Mouse (Mus musculus): ENCODE measurements around the gene Ercc8. TPM values are rescaled to one million over a fixed set of nuclear protein-coding genes. Genes with fewer than 3 reads are reported as not detected.

Gene Ercc8
- polyA plus RNA-seq, 1 experiment from 2014 or later, result 23.2 TPM

- Histone ChIP-seq H3K27ac (replicated peaks) (no peak overlapping the region), H3K4me1 (peaks cover 12% of the 10 kb centered on the region), H3K9ac (replicated peaks) (no peak overlapping the region), H3K4me2 (replicated peaks) (no peak overlapping the region), H3K27me3 (no peaks in the 10 kb centered on the region), H3K4me3 (peak overlapping the region; percentile 13; the same call in 1 of the 2 replicates), H3K36me3 (peaks cover 9% of the 10 kb centered on the region; the same call in 1 of the 2 replicates), H3K9me3 (no peaks in the 10 kb centered on the region)
- no peak for ATAC-seq (ENCODE audit: low FRiP score, low read depth)
- WGBS, result 66% methylated on average over 7 of the region's 7 CpGs
These were observed 1.4 kb downstream of the Ercc8 start for GRCm38 (mm10) chr13:108159963-108160362.

GRCm38 (mm10) chr13:108163912-108164311, 5.4 kb downstream of the Ercc8 start:
- no peak for ATAC-seq (ENCODE audit: low FRiP score, low read depth)
- no peaks in the 10 kb centered on the region for H3K9me3 ChIP-seq
- peaks cover 8% of the 10 kb centered on the region for H3K4me1 ChIP-seq
- H3K27ac ChIP-seq (replicated peaks), result no peak overlapping the region
- no peak overlapping the region for H3K9ac ChIP-seq (replicated peaks)
- peaks cover 9% of the 10 kb centered on the region; the same call in 1 of the 2 replicates for H3K36me3 ChIP-seq
- WGBS, result 94% methylated on average over 9 of the region's 9 CpGs
- H3K4me3 ChIP-seq, result no peak overlapping the region
- no peaks in the 10 kb centered on the region for H3K27me3 ChIP-seq
- H3K4me2 ChIP-seq (replicated peaks), result no peak overlapping the region

GRCm38 (mm10) chr13:108164621-108165020, 6.1 kb downstream of the Ercc8 start:
- no peak for ATAC-seq (ENCODE audit: low FRiP score, low read depth)
- peaks cover 9% of the 10 kb centered on the region; the same call in 1 of the 2 replicates for H3K36me3 ChIP-seq
- no peak overlapping the region for H3K27ac ChIP-seq (replicated peaks)
- H3K4me1 ChIP-seq, result peaks cover 3% of the 10 kb centered on the region
- no peak overlapping the region for H3K4me2 ChIP-seq (replicated peaks)
- WGBS, result 92% methylated on average over 3 of the region's 3 CpGs
- H3K27me3 ChIP-seq, result no peaks in the 10 kb centered on the region
- H3K9me3 ChIP-seq, result no peaks in the 10 kb centered on the region
- no peak overlapping the region for H3K9ac ChIP-seq (replicated peaks)
- H3K4me3 ChIP-seq, result no peak overlapping the region

GRCm38 (mm10) chr13:108170002-108170401, 11.5 kb downstream of the Ercc8 start:
- Histone ChIP-seq H3K4me2 (replicated peaks) (no peak overlapping the region), H3K4me1 (no peaks in the 10 kb centered on the region), H3K27me3 (no peaks in the 10 kb centered on the region), H3K4me3 (no peak overlapping the region), H3K9me3 (no peaks in the 10 kb centered on the region), H3K27ac (replicated peaks) (no peak overlapping the region), H3K36me3 (peaks cover 33% of the 10 kb centered on the region), H3K9ac (replicated peaks) (no peak overlapping the region)
- 100% methylated on average over 1 of the region's 1 CpGs for WGBS
- no peak for ATAC-seq (ENCODE audit: low FRiP score, low read depth)

GRCm38 (mm10) chr13:108170511-108170910, 12.0 kb downstream of the Ercc8 start:
- Histone ChIP-seq H3K9ac (replicated peaks) (no peak overlapping the region), H3K27ac (replicated peaks) (no peak overlapping the region), H3K4me3 (no peak overlapping the region), H3K4me1 (no peaks in the 10 kb centered on the region), H3K4me2 (replicated peaks) (no peak overlapping the region), H3K36me3 (peaks cover 33% of the 10 kb centered on the region), H3K9me3 (no peaks in the 10 kb centered on the region), H3K27me3 (no peaks in the 10 kb centered on the region)
- no peak for ATAC-seq (ENCODE audit: low FRiP score, low read depth)
- 95% methylated on average over 8 of the region's 8 CpGs for WGBS

GRCm38 (mm10) chr13:108179618-108180017, 21.1 kb downstream of the Ercc8 start:
- Histone ChIP-seq H3K4me1 (no peaks in the 10 kb centered on the region), H3K4me2 (replicated peaks) (no peak overlapping the region), H3K27ac (replicated peaks) (no peak overlapping the region), H3K4me3 (no peak overlapping the region), H3K36me3 (peaks cover 65% of the 10 kb centered on the region), H3K27me3 (no peaks in the 10 kb centered on the region), H3K9ac (replicated peaks) (no peak overlapping the region), H3K9me3 (no peaks in the 10 kb centered on the region)
- WGBS, result 90% methylated on average over 8 of the region's 8 CpGs
- ATAC-seq (ENCODE audit: low FRiP score, low read depth), result no peak

- Histone ChIP-seq H3K4me3 (no peak overlapping the region), H3K4me1 (no peaks in the 10 kb centered on the region), H3K9me3 (no peaks in the 10 kb centered on the region), H3K27ac (replicated peaks) (no peak overlapping the region), H3K4me2 (replicated peaks) (no peak overlapping the region), H3K36me3 (peaks cover 73% of the 10 kb centered on the region), H3K9ac (replicated peaks) (no peak overlapping the region), H3K27me3 (no peaks in the 10 kb centered on the region)
- no peak for ATAC-seq (ENCODE audit: low FRiP score, low read depth)
- 88% methylated on average over 5 of the region's 5 CpGs for WGBS
These were observed 22.3 kb downstream of the Ercc8 start for GRCm38 (mm10) chr13:108180821-108181220.

- no peak overlapping the region for H3K4me3 ChIP-seq
- H3K9ac ChIP-seq (replicated peaks), result no peak overlapping the region
- H3K27me3 ChIP-seq, result no peaks in the 10 kb centered on the region
- H3K4me2 ChIP-seq (replicated peaks), result no peak overlapping the region
- no peak overlapping the region for H3K27ac ChIP-seq (replicated peaks)
- H3K4me1 ChIP-seq, result no peaks in the 10 kb centered on the region
- no peaks in the 10 kb centered on the region for H3K9me3 ChIP-seq
- H3K36me3 ChIP-seq, result peaks cover 60% of the 10 kb centered on the region
- ATAC-seq (ENCODE audit: low FRiP score, low read depth), result no peak
These were observed 26.3 kb downstream of the Ercc8 start for GRCm38 (mm10) chr13:108184743-108185255.

GRCm38 (mm10) chr13:108185530-108185929, 27.0 kb downstream of the Ercc8 start:
- H3K4me1 ChIP-seq, result no peaks in the 10 kb centered on the region
- H3K27ac ChIP-seq (replicated peaks), result no peak overlapping the region
- no peak overlapping the region for H3K9ac ChIP-seq (replicated peaks)
- 93% methylated on average over 3 of the region's 3 CpGs for WGBS
- ATAC-seq (ENCODE audit: low FRiP score, low read depth), result no peak
- no peak overlapping the region for H3K4me3 ChIP-seq
- peaks cover 57% of the 10 kb centered on the region for H3K36me3 ChIP-seq
- H3K27me3 ChIP-seq, result no peaks in the 10 kb centered on the region
- no peak overlapping the region for H3K4me2 ChIP-seq (replicated peaks)
- H3K9me3 ChIP-seq, result no peaks in the 10 kb centered on the region

GRCm38 (mm10) chr13:108187994-108188393, 29.5 kb downstream of the Ercc8 start:
- H3K4me2 ChIP-seq (replicated peaks), result no peak overlapping the region
- no peak for ATAC-seq (ENCODE audit: low FRiP score, low read depth)
- no peaks in the 10 kb centered on the region for H3K9me3 ChIP-seq

GRCm38 (mm10) chr13:108191074-108191720, 32.7 kb downstream of the Ercc8 start:
- no peak for ATAC-seq (ENCODE audit: low FRiP score, low read depth)
- H3K4me3 ChIP-seq, result no peak overlapping the region
- no peaks in the 10 kb centered on the region for H3K9me3 ChIP-seq
- no peak overlapping the region for H3K27ac ChIP-seq (replicated peaks)
- H3K4me2 ChIP-seq (replicated peaks), result no peak overlapping the region
- no peaks in the 10 kb centered on the region for H3K27me3 ChIP-seq
- no peaks in the 10 kb centered on the region for H3K4me1 ChIP-seq
- no peak overlapping the region for H3K9ac ChIP-seq (replicated peaks)
- 68% methylated on average over 11 of the region's 11 CpGs for WGBS
- H3K36me3 ChIP-seq, result peaks cover 33% of the 10 kb centered on the region

More at GRCm38 (mm10) chr13:108187994-108188393, 29.5 kb downstream of the Ercc8 start:
- Histone ChIP-seq H3K4me1 (no peaks in the 10 kb centered on the region), H3K27ac (replicated peaks) (no peak overlapping the region), H3K9ac (replicated peaks) (no peak overlapping the region), H3K4me3 (no peak overlapping the region), H3K36me3 (peaks cover 36% of the 10 kb centered on the region), H3K27me3 (no peaks in the 10 kb centered on the region)
- 96% methylated on average over 4 of the region's 4 CpGs for WGBS

GRCm38 (mm10) chr13:108195474-108195873, 36.9 kb downstream of the Ercc8 start:
- Histone ChIP-seq H3K4me2 (replicated peaks) (no peak overlapping the region), H3K27ac (replicated peaks) (no peak overlapping the region), H3K27me3 (no peaks in the 10 kb centered on the region), H3K36me3 (peaks cover 21% of the 10 kb centered on the region), H3K4me1 (no peaks in the 10 kb centered on the region), H3K9ac (replicated peaks) (no peak overlapping the region), H3K9me3 (no peaks in the 10 kb centered on the region), H3K4me3 (no peak overlapping the region)
- no peak for ATAC-seq (ENCODE audit: low FRiP score, low read depth)
- WGBS, result 91% methylated on average over 6 of the region's 6 CpGs

- H3K9me3 ChIP-seq, result no peaks in the 10 kb centered on the region
- no peak overlapping the region for H3K4me3 ChIP-seq
- no peak overlapping the region for H3K4me2 ChIP-seq (replicated peaks)
- H3K27me3 ChIP-seq, result no peaks in the 10 kb centered on the region
- H3K4me1 ChIP-seq, result no peaks in the 10 kb centered on the region
- H3K27ac ChIP-seq (replicated peaks), result no peak overlapping the region
- ATAC-seq (ENCODE audit: low FRiP score, low read depth), result no peak
- H3K36me3 ChIP-seq, result no peaks in the 10 kb centered on the region
- WGBS, result 88% methylated on average over 3 of the region's 3 CpGs
- no peak overlapping the region for H3K9ac ChIP-seq (replicated peaks)
These were observed 46.3 kb downstream of the Ercc8 start for GRCm38 (mm10) chr13:108204857-108205256.
